Mouse (Mus musculus) heart, embryonic 11.5 days (tissue): ENCODE measurements around the gene St6galnac5. TPM values are rescaled to one million over a fixed set of nuclear protein-coding genes. Genes with fewer than 3 reads are reported as not detected.

Experiments
- ATAC-seq: fragments of 200-750 bp; cut with Nextera tagmentation; replicated peaks from 2 replicates; pipeline ENCODE4 v1.8.0; 2017; ENCODE audit warnings: moderate library complexity; ENCODE audit not compliant: insufficient number of reproducible peaks, low FRiP score, low TSS enrichment
- H3K27ac ChIP-seq: fragments of 300-500 bp; sonication (generic); 2 replicates; pipeline ENCODE4 v1.5.1; 2014; ENCODE audit warnings: mild to moderate bottlenecking, low read depth, low read length
- H3K27me3 ChIP-seq: fragments of 300-500 bp; sonication (generic); 2 replicates; pipeline ENCODE4 v1.6.1; 2014; ENCODE audit warnings: mild to moderate bottlenecking, low read length, mixed read lengths; ENCODE audit not compliant: control insufficient read depth, insufficient read depth
- H3K36me3 ChIP-seq: fragments of 300-500 bp; sonication (generic); 2 replicates; pipeline ENCODE4 v1.6.1; 2014; ENCODE audit warnings: mild to moderate bottlenecking, low read length, moderate library complexity, mixed read lengths; ENCODE audit not compliant: control insufficient read depth, insufficient read depth
- H3K4me1 ChIP-seq: fragments of 300-500 bp; sonication (generic); 2 replicates; pipeline ENCODE4 v1.6.1; 2014; ENCODE audit warnings: low read length; ENCODE audit not compliant: control insufficient read depth, insufficient read depth
- H3K4me2 ChIP-seq: fragments of 300-500 bp; sonication (generic); 2 replicates; pipeline ENCODE4 v1.6.1; 2014; ENCODE audit warnings: mild to moderate bottlenecking, moderate library complexity
- H3K4me3 ChIP-seq: fragments of 300-500 bp; sonication (generic); 2 replicates; pipeline ENCODE4 v1.5.1; 2014; ENCODE audit warnings: low read depth, low read length
- H3K9ac ChIP-seq: fragments of 300-500 bp; sonication (generic); 2 replicates; pipeline ENCODE4 v1.6.1; 2014; ENCODE audit warnings: mild to moderate bottlenecking, low read depth, low read length, moderate library complexity
- H3K9me3 ChIP-seq: fragments of 300-500 bp; sonication (generic); replicated peaks from 2 replicates; pipeline ENCODE4 v1.6.1; 2016; ENCODE audit warnings: low read length; ENCODE audit not compliant: control insufficient read depth
- WGBS: fragments of 180-500 bp; shearing (Covaris S2); extraction: QIAGEN DNeasy Blood & Tissue Kit; methylation state at CpG from one replicate; pipeline ENCODE4 v1.1.7; 2014; ENCODE audit not compliant: insufficient replicate concordance; 5-methylcytosine and 5-hydroxymethylcytosine counted together
- polyA plus RNA-seq: library from polyadenylated mRNA; unstranded; fragments of >200 nt; fragmentation: Nextera tagmentation; extraction: Ambion mirVana; gene quantifications from 2 replicates; pipeline ENCODE4 v1.2.1, GENCODE M21; 2014

Gene St6galnac5
- polyA plus RNA-seq, 1 experiment from 2014 or later, result 1.1 TPM

DNA sequence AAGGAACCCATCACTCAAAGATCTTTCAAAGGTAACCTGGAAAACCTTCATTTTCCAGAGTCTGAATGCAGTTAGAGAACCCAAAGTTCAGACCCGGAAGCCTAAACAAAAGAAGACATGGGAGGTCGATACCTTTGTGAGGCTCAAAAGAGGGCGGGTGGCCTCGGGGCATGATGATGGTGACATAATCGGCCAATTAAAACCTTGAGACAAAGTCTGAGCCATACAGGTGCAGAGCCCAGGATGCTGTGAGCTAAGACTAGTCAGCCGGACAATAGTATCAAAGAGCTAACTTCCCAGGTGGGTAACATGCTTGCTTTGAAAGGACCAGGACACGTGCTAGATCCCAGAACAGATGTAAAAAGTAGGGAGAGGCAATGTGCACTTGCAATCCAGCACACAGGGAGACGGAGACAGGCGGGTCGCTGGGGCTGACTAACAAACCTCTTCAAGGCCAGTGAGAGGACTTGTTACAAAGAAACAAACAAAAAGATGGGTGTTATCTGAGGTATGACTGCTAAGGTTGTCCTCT lies 52.7 kb downstream of the St6galnac5 start:
- H3K4me2 ChIP-seq, result no peak overlapping the region

DNA sequence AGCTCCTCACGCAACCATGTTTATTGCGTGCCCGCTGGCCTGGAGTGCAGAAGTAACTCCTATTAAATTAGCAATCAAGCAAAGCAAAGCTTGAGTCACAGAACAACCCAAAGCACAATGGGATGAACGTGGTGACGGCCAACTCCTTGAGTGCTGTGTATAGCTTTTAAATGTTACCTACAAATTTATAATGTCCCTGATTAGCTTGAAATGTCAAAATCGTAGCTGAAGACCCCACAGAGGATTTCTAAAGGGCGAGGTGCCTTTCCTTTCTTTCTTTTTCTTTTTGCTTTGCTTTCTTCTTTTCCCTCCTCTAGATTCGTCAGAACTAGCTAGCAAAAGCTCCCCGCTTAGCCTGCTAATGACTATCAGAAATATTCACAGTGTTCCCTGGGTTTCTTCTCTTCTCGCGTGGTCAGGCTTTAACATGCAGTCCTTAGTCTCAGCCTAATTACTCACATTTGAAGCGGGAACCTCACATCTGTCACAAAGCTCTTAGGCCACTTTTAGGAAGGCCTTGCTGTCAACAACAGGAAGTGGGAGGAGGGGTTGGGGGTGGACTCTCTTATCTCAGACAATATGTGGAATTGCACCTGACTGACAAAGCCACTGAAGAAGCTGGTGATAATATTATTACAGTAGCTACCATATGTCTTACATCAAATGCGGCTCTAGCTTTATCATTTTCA lies 53.6 kb downstream of the St6galnac5 start:
- H3K4me2 ChIP-seq, result peak overlapping the region; percentile 8; the same call in 1 of the 2 replicates
- H3K4me3 ChIP-seq, result no peak overlapping the region
- no peaks in the 10 kb centered on the region for H3K27me3 ChIP-seq
- peaks cover 6% of the 10 kb centered on the region for H3K4me1 ChIP-seq
- H3K36me3 ChIP-seq, result no peaks in the 10 kb centered on the region
- 48% methylated on average over 13 of the region's 13 CpGs for WGBS
- no peak overlapping the region for H3K9ac ChIP-seq
- no peak overlapping the region for H3K27ac ChIP-seq
- ATAC-seq, result no peak
- H3K9me3 ChIP-seq, result no peaks in the 10 kb centered on the region

More for the DNA sequence above, 52.7 kb downstream of the St6galnac5 start:
- H3K9ac ChIP-seq, result no peak overlapping the region
- H3K9me3 ChIP-seq, result no peaks in the 10 kb centered on the region
- H3K36me3 ChIP-seq, result no peaks in the 10 kb centered on the region
- H3K27me3 ChIP-seq, result no peaks in the 10 kb centered on the region
- H3K4me1 ChIP-seq, result peaks cover 6% of the 10 kb centered on the region
- WGBS, result 71% methylated on average over 10 of the region's 10 CpGs
- no peak for ATAC-seq
- no peak overlapping the region for H3K4me3 ChIP-seq
- no peak overlapping the region for H3K27ac ChIP-seq

DNA sequence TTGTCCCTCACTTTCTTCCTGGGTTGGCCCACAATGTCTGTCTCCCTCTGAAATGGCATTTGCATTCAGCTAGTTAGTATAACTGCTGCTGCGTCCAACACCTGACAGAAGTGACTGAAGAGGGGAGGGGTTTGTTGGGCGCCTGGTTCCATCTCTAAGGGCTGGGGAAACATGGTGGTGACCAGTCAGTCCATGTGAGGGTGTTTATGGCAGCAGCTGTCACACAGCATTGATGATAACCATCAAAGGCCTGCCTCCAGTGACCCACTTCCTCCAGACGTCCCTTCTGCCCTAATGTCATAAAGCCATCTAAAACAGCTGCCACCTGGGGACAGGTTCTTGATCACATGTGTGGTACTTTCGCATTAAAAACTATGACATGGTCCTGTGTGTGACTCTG lies 55.9 kb downstream of the St6galnac5 start:
- 0 out of 2 replicates have a peak, but pooled peaks cover 2% of the 10 kb centered on the region for H3K27me3 ChIP-seq
- no peak overlapping the region for H3K27ac ChIP-seq
- no peak overlapping the region for H3K4me2 ChIP-seq
- H3K4me1 ChIP-seq, result peaks cover 6% of the 10 kb centered on the region
- no peak for ATAC-seq
- H3K36me3 ChIP-seq, result no peaks in the 10 kb centered on the region
- 66% methylated on average over 4 of the region's 4 CpGs for WGBS
- H3K9me3 ChIP-seq, result no peaks in the 10 kb centered on the region
- H3K9ac ChIP-seq, result no peak overlapping the region
- no peak overlapping the region for H3K4me3 ChIP-seq

DNA sequence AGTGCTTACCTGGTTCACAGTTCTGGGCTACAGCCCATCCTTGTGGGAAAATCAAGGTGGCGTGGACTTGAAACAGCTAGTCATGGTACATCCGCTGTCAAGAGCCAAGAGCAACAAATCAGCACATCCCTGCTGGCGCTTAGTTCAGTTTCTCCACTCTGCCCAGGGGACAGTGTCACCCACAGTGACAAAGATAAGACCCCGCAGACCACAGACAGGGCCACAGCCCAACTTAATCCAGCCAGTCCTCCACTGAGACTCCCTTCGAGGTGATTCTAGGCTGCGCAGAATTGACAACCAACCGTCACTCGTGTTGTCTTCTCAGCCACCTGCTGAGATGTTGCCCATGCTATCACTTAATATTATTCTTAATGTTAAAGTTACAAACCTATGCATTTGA lies 56.7 kb downstream of the St6galnac5 start:
- H3K36me3 ChIP-seq, result no peaks in the 10 kb centered on the region
- H3K9me3 ChIP-seq, result no peaks in the 10 kb centered on the region
- peaks cover 6% of the 10 kb centered on the region for H3K4me1 ChIP-seq
- H3K27me3 ChIP-seq, result 0 out of 2 replicates have a peak, but pooled peaks cover 2% of the 10 kb centered on the region
- no peak overlapping the region for H3K4me3 ChIP-seq
- H3K4me2 ChIP-seq, result no peak overlapping the region
- 69% methylated on average over 8 of the region's 8 CpGs for WGBS
- no peak for ATAC-seq
- H3K9ac ChIP-seq, result no peak overlapping the region
- H3K27ac ChIP-seq, result no peak overlapping the region

DNA sequence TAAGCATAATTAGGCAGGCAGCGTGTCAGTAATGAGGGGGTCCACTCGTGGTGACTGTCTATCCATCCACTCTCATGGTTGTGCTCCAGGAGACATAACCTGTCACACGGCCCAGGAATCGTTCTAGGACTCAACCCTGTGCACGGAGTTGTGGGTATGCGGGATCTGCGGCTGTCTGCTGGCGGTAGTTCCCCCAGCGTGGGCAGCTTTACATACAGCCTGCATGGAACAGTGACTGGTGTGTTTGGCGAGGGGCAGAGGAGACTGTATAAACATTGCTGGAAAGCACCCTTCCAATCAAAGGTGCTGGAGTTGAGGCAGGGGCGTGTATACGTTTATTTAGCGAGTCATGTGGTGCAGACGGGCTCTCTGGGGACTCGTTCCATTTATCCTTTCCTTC lies 58.5 kb downstream of the St6galnac5 start:
- H3K4me3 ChIP-seq, result no peak overlapping the region
- WGBS, result 65% methylated on average over 15 of the region's 15 CpGs
- ATAC-seq, result no peak

DNA sequence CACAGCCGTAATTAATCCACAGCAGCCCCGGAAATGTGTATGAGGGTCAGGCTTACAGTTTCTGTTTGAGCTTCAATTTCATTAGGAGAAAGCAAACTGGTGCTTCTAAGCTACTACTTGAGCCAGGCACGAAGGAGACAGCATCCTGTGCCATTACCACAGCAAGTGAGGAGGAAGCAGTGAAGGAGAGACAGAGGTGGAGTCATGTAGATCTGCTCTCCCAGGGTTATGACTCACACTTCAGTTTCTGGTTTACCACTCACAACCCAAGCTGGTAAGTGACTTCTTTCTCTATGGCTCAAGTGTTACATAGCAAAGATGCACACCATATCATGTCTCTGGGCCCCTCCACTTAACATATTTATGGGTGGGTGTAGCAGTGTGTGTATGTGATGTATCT lies 61.7 kb downstream of the St6galnac5 start:
- no peak overlapping the region for H3K4me2 ChIP-seq
- H3K4me1 ChIP-seq, result no peaks in the 10 kb centered on the region
- no peak for ATAC-seq
- WGBS, result 66% methylated on average over 3 of the region's 3 CpGs
- no peak overlapping the region for H3K4me3 ChIP-seq
- H3K27ac ChIP-seq, result no peak overlapping the region
- no peaks in the 10 kb centered on the region for H3K36me3 ChIP-seq
- no peaks in the 10 kb centered on the region for H3K9me3 ChIP-seq
- 0 out of 2 replicates have a peak, but pooled peaks cover 2% of the 10 kb centered on the region for H3K27me3 ChIP-seq
- H3K9ac ChIP-seq, result no peak overlapping the region

More for the DNA sequence above, 58.5 kb downstream of the St6galnac5 start:
- Histone ChIP-seq H3K36me3 (no peaks in the 10 kb centered on the region), H3K4me1 (peaks cover 2% of the 10 kb centered on the region), H3K27me3 (0 out of 2 replicates have a peak, but pooled peaks cover 2% of the 10 kb centered on the region), H3K9me3 (no peaks in the 10 kb centered on the region), H3K27ac (no peak overlapping the region), H3K4me2 (no peak overlapping the region), H3K9ac (no peak overlapping the region)

DNA sequence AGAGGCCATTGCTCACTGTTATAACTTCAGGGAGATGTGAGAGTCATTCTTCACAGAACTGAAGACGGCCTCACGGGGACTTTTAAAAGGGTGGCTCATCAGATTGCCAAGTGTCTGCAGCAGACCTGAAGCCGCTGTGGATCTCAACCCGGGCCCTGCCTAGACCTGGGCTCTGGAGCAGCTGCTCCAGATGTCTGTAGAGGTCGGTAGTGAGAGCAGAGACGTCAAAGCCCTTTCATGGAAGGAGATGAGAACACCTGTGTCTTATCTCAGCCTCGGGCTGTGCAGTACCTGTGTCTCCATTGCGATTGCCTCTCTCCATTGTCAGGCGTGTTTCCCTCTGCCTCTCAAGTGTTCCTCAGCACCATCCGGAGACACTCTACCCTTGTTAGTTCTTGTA lies 62.9 kb downstream of the St6galnac5 start:
- Histone ChIP-seq H3K9ac (no peak overlapping the region), H3K27me3 (0 out of 2 replicates have a peak, but pooled peaks cover 2% of the 10 kb centered on the region), H3K4me2 (no peak overlapping the region), H3K36me3 (no peaks in the 10 kb centered on the region), H3K9me3 (no peaks in the 10 kb centered on the region), H3K4me3 (no peak overlapping the region), H3K4me1 (no peaks in the 10 kb centered on the region), H3K27ac (no peak overlapping the region)
- ATAC-seq, result no peak
- 71% methylated on average over 10 of the region's 10 CpGs for WGBS

DNA sequence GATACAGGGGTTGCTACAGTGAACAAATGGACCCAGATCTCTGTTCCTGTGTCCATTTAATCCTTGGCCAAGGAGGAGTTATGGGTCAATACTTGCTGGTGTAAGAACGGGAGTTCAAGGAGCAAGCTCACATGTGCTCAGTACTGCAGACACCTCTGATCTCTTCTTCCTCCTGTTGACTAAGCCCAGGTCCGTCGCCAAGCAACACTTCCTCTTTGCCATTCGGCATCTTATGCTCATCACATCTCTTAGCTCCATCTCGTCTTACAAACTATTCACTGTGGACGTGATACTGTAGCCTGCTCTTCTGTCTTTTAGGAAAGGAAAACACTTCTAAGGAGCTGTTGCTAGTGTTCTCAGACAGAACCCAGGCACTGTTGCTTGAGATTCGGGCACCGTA lies 64.5 kb downstream of the St6galnac5 start:
- Histone ChIP-seq H3K4me3 (no peak overlapping the region), H3K27ac (no peak overlapping the region), H3K9ac (no peak overlapping the region), H3K4me2 (no peak overlapping the region), H3K4me1 (no peaks in the 10 kb centered on the region), H3K36me3 (no peaks in the 10 kb centered on the region), H3K9me3 (no peaks in the 10 kb centered on the region), H3K27me3 (no peaks in the 10 kb centered on the region)
- no peak for ATAC-seq
- WGBS, result 75% methylated on average over 8 of the region's 8 CpGs

DNA sequence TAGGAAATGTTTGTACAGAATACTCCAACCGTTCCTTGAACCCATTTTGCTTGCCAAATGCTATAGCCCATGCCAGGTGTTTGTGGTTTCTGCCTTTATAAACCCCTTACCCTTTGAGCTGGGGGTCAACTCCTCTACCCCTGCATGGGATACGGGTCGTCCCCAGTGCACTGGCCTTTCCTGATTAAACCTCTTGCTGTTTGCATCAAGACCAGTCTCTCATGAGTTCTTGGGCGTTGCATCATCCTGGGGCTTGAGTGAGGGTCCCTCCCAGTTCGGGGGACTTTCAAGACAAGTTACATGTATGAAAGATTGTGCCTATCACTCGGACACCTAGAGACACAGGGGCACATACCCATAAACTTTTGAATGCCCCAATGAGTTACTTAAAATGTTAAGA lies 67.7 kb downstream of the St6galnac5 start:
- no peaks in the 10 kb centered on the region for H3K9me3 ChIP-seq
- H3K4me1 ChIP-seq, result no peaks in the 10 kb centered on the region
- 82% methylated on average over 6 of the region's 6 CpGs for WGBS
- H3K4me2 ChIP-seq, result no peak overlapping the region
- no peaks in the 10 kb centered on the region for H3K36me3 ChIP-seq
- no peak for ATAC-seq
- no peak overlapping the region for H3K27ac ChIP-seq
- no peaks in the 10 kb centered on the region for H3K27me3 ChIP-seq
- H3K9ac ChIP-seq, result no peak overlapping the region
- no peak overlapping the region for H3K4me3 ChIP-seq
